Mouse (Mus musculus) CH12.LX (cell line): ENCODE results near the gene Tmem50a. TPM values are rescaled to one million over a fixed set of nuclear protein-coding genes. Genes with fewer than 3 reads are reported as not detected.

ENCODE experiments used
- DNase-seq: peaks from one replicate; pipeline ENCODE4 v3.0.0-alpha.2; 2013; ENCODE audit errors: extremely low read depth
- H3K27ac ChIP-seq: 2 replicates; pipeline ENCODE4 v1.5.1; 2012; ENCODE audit warnings: low read depth, mild to moderate bottlenecking, control low read depth, moderate library complexity; ENCODE audit not compliant: insufficient read depth
- H3K27me3 ChIP-seq: replicated peaks from 2 replicates; pipeline ENCODE3; 2012; ENCODE audit warnings: inconsistent platforms
- H3K36me3 ChIP-seq, 2 experiments: replicated peaks in 1 of 2; 2 replicates each; pipeline versions ENCODE3 to v1.6.1; 2012; ENCODE audit warnings: inconsistent platforms in 1 of 2, low read length in 1 of 2, mild to moderate bottlenecking in 1 of 2, mixed read lengths in 1 of 2, moderate library complexity in 1 of 2; ENCODE audit not compliant: control insufficient read depth in 1 of 2, insufficient read depth in 1 of 2
- H3K4me1 ChIP-seq, 2 experiments: 2 replicates each; pipeline ENCODE4 v1.6.1; 2012; ENCODE audit warnings: inconsistent platforms in 1 of 2, moderate library complexity in 1 of 2; ENCODE audit not compliant: insufficient read depth in 2 of 2, control insufficient read depth in 1 of 2
- H3K4me2 ChIP-seq: 2 replicates; pipeline ENCODE4 v1.6.1; 2012; ENCODE audit warnings: low read depth, mild to moderate bottlenecking, control low read depth; ENCODE audit not compliant: poor library complexity, insufficient read depth, severe bottlenecking
- H3K4me3 ChIP-seq, 3 experiments: fragments of 150-350 bp in 1 of 3; sonication (generic) in 1 of 3; replicated peaks in 1 of 3; 2 replicates each; pipeline versions ENCODE3 to v1.5.1; 2011 to 2012; ENCODE audit warnings: low read depth in 2 of 3, low read length in 2 of 3, mild to moderate bottlenecking in 2 of 3, moderate library complexity in 2 of 3, control low read depth in 1 of 3, improper control_type of control experiment in 1 of 3, inconsistent platforms in 1 of 3, mixed read lengths in 1 of 3; ENCODE audit not compliant: poor library complexity in 1 of 3
- H3K79me2 ChIP-seq: replicated peaks from 2 replicates; pipeline ENCODE4 v1.6.1; 2012; ENCODE audit warnings: mild to moderate bottlenecking, moderate library complexity; ENCODE audit not compliant: control insufficient read depth, poor library complexity, insufficient read depth, severe bottlenecking; ENCODE audit errors: extremely low read depth
- H3K9ac ChIP-seq: 2 replicates; pipeline ENCODE4 v1.6.1; 2012; ENCODE audit warnings: low read depth, mild to moderate bottlenecking, control low read depth, moderate library complexity; ENCODE audit not compliant: insufficient read depth
- H3K9me3 ChIP-seq: replicated peaks from 2 replicates; pipeline ENCODE3; 2012; ENCODE audit warnings: low read length, inconsistent platforms, mixed read lengths
- CHD2 ChIP-seq: IDR thresholded peaks from 2 replicates; pipeline ENCODE4 v1.6.1; 2011; ENCODE audit warnings: low read length, improper control_type of control experiment
- ELF1 ChIP-seq: IDR thresholded peaks from 2 replicates; pipeline ENCODE4 v1.6.1; 2014; ENCODE audit warnings: low read depth, mild to moderate bottlenecking, inconsistent platforms, low read length, improper control_type of control experiment
- JUN ChIP-seq: IDR thresholded peaks from 2 replicates; pipeline ENCODE4 v1.6.1; 2011; ENCODE audit warnings: low read depth, mild to moderate bottlenecking, low read length, improper control_type of control experiment, moderate library complexity; ENCODE audit not compliant: insufficient read depth
- JUND ChIP-seq: conservative IDR thresholded peaks from 2 replicates; pipeline ENCODE4 v1.6.1; 2011; ENCODE audit warnings: low read depth, low read length, improper control_type of control experiment
- MAFK ChIP-seq: IDR thresholded peaks from 2 replicates; pipeline ENCODE4 v1.6.1; 2011; ENCODE audit warnings: low read length, improper control_type of control experiment; ENCODE audit not compliant: insufficient replicate concordance
- MAZ ChIP-seq: IDR thresholded peaks from 2 replicates; pipeline ENCODE4 v1.6.1; 2012; ENCODE audit warnings: low read depth, mild to moderate bottlenecking, inconsistent platforms, low read length, improper control_type of control experiment, moderate library complexity
- MXI1 ChIP-seq: IDR thresholded peaks from 2 replicates; pipeline ENCODE4 v1.6.1; 2011; ENCODE audit warnings: mild to moderate bottlenecking, low read depth, low read length, improper control_type of control experiment
- MYC ChIP-seq: IDR thresholded peaks from 2 replicates; pipeline ENCODE4 v1.6.1; 2011; ENCODE audit warnings: low read depth, mild to moderate bottlenecking, improper control_type of control experiment, low read length
- RAD21 ChIP-seq: IDR thresholded peaks from 2 replicates; pipeline ENCODE4 v1.6.1; 2011; ENCODE audit warnings: low read depth, mild to moderate bottlenecking, low read length, improper control_type of control experiment, moderate library complexity
- SIN3A ChIP-seq: IDR thresholded peaks from 2 replicates; pipeline ENCODE4 v1.6.1; 2012; ENCODE audit warnings: low read length, improper control_type of control experiment, inconsistent platforms
- TCF12 ChIP-seq: IDR thresholded peaks from 2 replicates; pipeline ENCODE4 v1.6.1; 2014; ENCODE audit warnings: low read depth, mild to moderate bottlenecking, inconsistent platforms, low read length, improper control_type of control experiment
- UBTF ChIP-seq: IDR thresholded peaks from 2 replicates; pipeline ENCODE4 v1.6.1; 2012; ENCODE audit warnings: low read depth, mild to moderate bottlenecking, inconsistent platforms, low read length, improper control_type of control experiment, moderate library complexity
- dilution Hi-C: fragments of 300-500 bp; cut with MboI; formaldehyde crosslinking; loops from 2 replicates; pipeline ENCODE4 v1.14.3; 2020; ENCODE audit warnings: low sequenced_read_pairs; ENCODE audit not compliant: extremely low pct_unique_long_range_greater_than_20kb, extremely low pct_ligation_motif_present
- in situ Hi-C: fragments of 300-500 bp; cut with MboI; formaldehyde crosslinking; loops from 3 replicates; pipeline ENCODE4 v1.14.3; 2019; ENCODE audit warnings: low sequenced_read_pairs, low pct_ligation_motif_present, low pct_unique_long_range_greater_than_20kb, mixed read lengths
- polyA plus RNA-seq: library from polyadenylated mRNA; unstranded; fragments of >175 nt; gene quantifications from 2 replicates; pipeline ENCODE4 v1.2.1, GENCODE M21; 2012; ENCODE audit warnings: low read depth; ENCODE audit not compliant: insufficient read length
- total RNA-seq, 2 experiments: library from RNA; depleted of rRNA; stranded (reverse); fragments of 300-350 nt in 1 of 2; fragments of >200 nt in 1 of 2; gene quantifications; 2 replicates each; pipeline ENCODE4 v1.2.3; 2012 to 2014

The Tmem50a gene
- total and polyA plus RNA-seq, 3 experiments = 95.8 to 133 (median 131) TPM

GRCm38 (mm10) chr4:134943758-134944538 lies 29.1 kb upstream of the Tmem50a start:
- dilution Hi-C loops = no loop called here
- Histone ChIP-seq H3K9ac (no peak overlapping the region), H3K9me3 (no peaks in the 10 kb centered on the region)
- TF ChIP-seq ELF1 (no peak), MAZ (no peak), MYC (no peak), JUND (no peak), UBTF (no peak), CHD2 (no peak)
- TF ChIP-seq, all 38 proteins: peak for 0
- peaks cover 27% of the 10 kb centered on the region for H3K27me3 ChIP-seq
- peaks cover 0 to 5% of the 10 kb centered on the region in 2 experiments; a peak in 1 of 4 replicates for H3K4me1 ChIP-seq
- no peaks in the 10 kb centered on the region for H3K79me2 ChIP-seq
- no peak overlapping the region for H3K4me2 ChIP-seq
- in situ Hi-C loops = loop anchor here (10.0 kb wide), 2 partner anchors 201 to 261 kb away; no protein-coding TSS in a partner anchor
- H3K36me3 ChIP-seq = no peaks in the 10 kb centered on the region
- H3K4me3 ChIP-seq = no peak overlapping the region
- H3K27ac ChIP-seq = no peak overlapping the region
- DNase-seq = no peak

GRCm38 (mm10) chr4:134939900-134940299 lies 25.1 kb upstream of the Tmem50a start:
- no peaks in the 10 kb centered on the region for H3K4me1 ChIP-seq
- H3K27ac ChIP-seq = no peak overlapping the region
- no peaks in the 10 kb centered on the region for H3K9me3 ChIP-seq
- peaks cover 22 to 32% of the 10 kb centered on the region in 2 experiments for H3K36me3 ChIP-seq
- in situ Hi-C loops (loop anchor here (10.0 kb wide), 2 partner anchors 205 to 265 kb away; no protein-coding TSS in a partner anchor), dilution Hi-C loops (no loop called here)
- TF ChIP-seq JUN = no peak
- no peak for TF ChIP-seq TCF12
- no peak for TF ChIP-seq SIN3A
- TF ChIP-seq RAD21 = no peak
- TF ChIP-seq MXI1 = no peak
- TF ChIP-seq MAFK = no peak
- H3K79me2 ChIP-seq = no peaks in the 10 kb centered on the region
- H3K27me3 ChIP-seq = peaks cover 24% of the 10 kb centered on the region
- no peak overlapping the region for H3K4me3 ChIP-seq
- H3K9ac ChIP-seq = no peak overlapping the region
- no peak overlapping the region for H3K4me2 ChIP-seq
- no peak for DNase-seq
